Mouse (Mus musculus): Measurements from ENCODE around the gene Adam22.
"Not testable (repeated sequence)": the region's sequence is repeated elsewhere in the genome, so short reads cannot be mapped to it uniquely, and the experiment has no call there.

Gene Adam22

GRCm38 (mm10) chr5:8312324-8312723 is 55.6 kb downstream of the Adam22 start:
- no peak for DNase-seq

GRCm38 (mm10) chr5:8310907-8311306 is 57.1 kb downstream of the Adam22 start:
- no peak for DNase-seq

- DNase-seq = no peak
These were observed 70.1 kb downstream of the Adam22 start for GRCm38 (mm10) chr5:8297719-8298419.

- DNase-seq = no peak
These were observed 74.7 kb downstream of the Adam22 start for GRCm38 (mm10) chr5:8293287-8293686.

GRCm38 (mm10) chr5:8291496-8291895 is 76.5 kb downstream of the Adam22 start:
- DNase-seq = no peak

- no peak for DNase-seq
These were observed 78.0 kb downstream of the Adam22 start for GRCm38 (mm10) chr5:8289678-8290614.

- no peak for DNase-seq
These were observed 83.8 kb downstream of the Adam22 start for GRCm38 (mm10) chr5:8284123-8284522.

GRCm38 (mm10) chr5:8276141-8276540 is 91.8 kb downstream of the Adam22 start:
- DNase-seq = no peak

- DNase-seq = no peak
These were observed 110.6 kb downstream of the Adam22 start for GRCm38 (mm10) chr5:8257366-8257765.

GRCm38 (mm10) chr5:8256487-8256886 is 111.5 kb downstream of the Adam22 start:
- DNase-seq = no peak

- DNase-seq = no peak
These were observed 123.3 kb downstream of the Adam22 start for GRCm38 (mm10) chr5:8244696-8245095.

GRCm38 (mm10) chr5:8243064-8243615 is 124.8 kb downstream of the Adam22 start:
- DNase-seq = peak; percentile 3

- no peak for DNase-seq
These were observed 125.3 kb downstream of the Adam22 start for GRCm38 (mm10) chr5:8242660-8243059.

GRCm38 (mm10) chr5:8227073-8227472 is 140.9 kb downstream of the Adam22 start:
- no peak for DNase-seq

GRCm38 (mm10) chr5:8224321-8224705 is 143.6 kb downstream of the Adam22 start:
- DNase-seq = no peak

- DNase-seq = no peak
These were observed 144.2 kb downstream of the Adam22 start for GRCm38 (mm10) chr5:8223597-8224320.

GRCm38 (mm10) chr5:8221630-8222029 is 146.3 kb downstream of the Adam22 start:
- no peak for DNase-seq

GRCm38 (mm10) chr5:8215841-8216240 is 152.1 kb downstream of the Adam22 start:
- DNase-seq = no peak

GRCm38 (mm10) chr5:8184992-8185391 is 183.0 kb downstream of the Adam22 start:
- not testable (repeated sequence) for DNase-seq

- no peak for DNase-seq
These were observed 187.3 kb downstream of the Adam22 start for GRCm38 (mm10) chr5:8180646-8181045.

- DNase-seq = no peak
These were observed 189.8 kb downstream of the Adam22 start for GRCm38 (mm10) chr5:8178111-8178510.

- no peak for DNase-seq
These were observed 203.2 kb downstream of the Adam22 start for GRCm38 (mm10) chr5:8164773-8165172.

- no peak for DNase-seq
These were observed 216.3 kb downstream of the Adam22 start for GRCm38 (mm10) chr5:8151645-8152044.

Measured in lung, adult 18-20 months (tissue).